Mouse (Mus musculus): ENCODE measurements around the gene Tmem170. TPM values are rescaled to one million over a fixed set of nuclear protein-coding genes. Genes with fewer than 3 reads are reported as not detected.

Tmem170 gene
- polyA plus RNA-seq, 1 experiment: 6.9 TPM

DNA sequence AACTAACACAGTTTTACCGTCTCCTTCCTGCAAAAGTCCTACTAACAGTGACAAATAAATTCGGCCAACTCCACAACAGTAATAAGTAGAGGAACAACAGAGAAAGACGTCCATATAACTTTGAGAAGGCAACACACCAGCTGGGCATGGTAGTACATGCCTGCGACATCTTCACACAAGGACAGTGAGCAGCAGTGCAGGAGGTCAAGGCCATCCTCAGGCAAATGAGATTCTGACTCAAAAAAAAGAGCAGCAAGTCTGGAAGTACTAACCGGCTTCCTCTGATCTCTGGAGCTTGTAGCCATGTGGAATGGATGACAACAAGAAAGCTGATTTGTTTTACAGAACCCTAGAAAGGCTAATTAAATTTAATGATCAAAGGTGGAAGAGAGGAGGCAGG is 43.6 kb downstream of the Tmem170 start:
- Histone ChIP-seq H3K4me1 (ENCODE audit: control insufficient read depth, insufficient read depth, low read length) (peaks cover 18% of the 10 kb centered on the region; the same call in 1 of the 2 replicates), H3K4me3 (ENCODE audit: insufficient read depth, low read depth, low read length) (no peak overlapping the region), H3K27ac (ENCODE audit: insufficient read depth, low read depth, low read length) (no peak overlapping the region), H3K27me3 (replicated peaks; ENCODE audit: control insufficient read depth, insufficient read depth, low read length) (no peaks in the 10 kb centered on the region), H3K36me3 (ENCODE audit: control insufficient read depth, insufficient read depth, low read length) (no peaks in the 10 kb centered on the region; the same call in none of the 2 replicates)
- TF ChIP-seq CTCF (conservative IDR thresholded peaks at IDR 0.05; ENCODE audit: insufficient read depth, insufficient read length, low read depth, low read length) (no peak), POLR2A (IDR thresholded peaks at IDR 0.05; ENCODE audit: low read depth, low read length) (no peak)
- 59% methylated on average over 5 of the region's 5 CpGs for WGBS
- DNase-seq: no peak

GRCm38 (mm10) chr8:111831996-111832395 is 44.6 kb downstream of the Tmem170 start:
- WGBS: 28% methylated on average over 4 of the region's 4 CpGs
- Histone ChIP-seq H3K36me3 (ENCODE audit: control insufficient read depth, insufficient read depth, low read length) (no peaks in the 10 kb centered on the region; the same call in none of the 2 replicates), H3K27ac (ENCODE audit: insufficient read depth, low read depth, low read length) (peak overlapping the region; percentile 69; the same call in 1 of the 2 replicates), H3K4me1 (ENCODE audit: control insufficient read depth, insufficient read depth, low read length) (peaks cover 18% of the 10 kb centered on the region; the same call in 1 of the 2 replicates), H3K4me3 (ENCODE audit: insufficient read depth, low read depth, low read length) (no peak overlapping the region), H3K27me3 (replicated peaks; ENCODE audit: control insufficient read depth, insufficient read depth, low read length) (no peaks in the 10 kb centered on the region)
- no peak for DNase-seq
- no peak for TF ChIP-seq POLR2A (IDR thresholded peaks at IDR 0.05; ENCODE audit: low read depth, low read length)
- TF ChIP-seq CTCF (conservative IDR thresholded peaks at IDR 0.05; ENCODE audit: insufficient read depth, insufficient read length, low read depth, low read length): no peak

DNA sequence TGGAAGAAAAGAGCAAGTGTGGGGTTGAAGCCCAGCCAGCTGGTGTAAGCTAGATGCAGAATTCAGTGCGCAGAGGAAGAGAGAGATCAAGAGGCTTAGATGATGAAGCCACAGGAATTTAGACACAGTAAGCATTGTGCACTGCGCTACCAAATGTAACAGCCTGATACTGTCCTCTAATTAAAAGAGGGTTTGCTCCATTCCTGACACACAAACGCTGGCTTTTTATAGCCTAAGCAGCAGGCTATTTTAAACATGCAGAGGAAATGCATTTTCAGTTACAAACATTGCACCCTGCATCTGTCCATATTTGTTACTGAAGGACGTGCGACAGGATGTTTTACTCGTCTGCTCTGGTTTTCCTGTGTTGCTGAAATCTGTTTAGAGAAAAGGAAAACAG is 48.0 kb downstream of the Tmem170 start:
- Histone ChIP-seq H3K27ac (ENCODE audit: insufficient read depth, low read depth, low read length) (peak overlapping the region; percentile 66), H3K4me3 (ENCODE audit: insufficient read depth, low read depth, low read length) (no peak overlapping the region), H3K36me3 (ENCODE audit: control insufficient read depth, insufficient read depth, low read length) (peaks cover 1% of the 10 kb centered on the region), H3K4me1 (ENCODE audit: control insufficient read depth, insufficient read depth, low read length) (peaks cover 15% of the 10 kb centered on the region; the same call in 1 of the 2 replicates), H3K27me3 (replicated peaks; ENCODE audit: control insufficient read depth, insufficient read depth, low read length) (no peaks in the 10 kb centered on the region)
- DNase-seq: peak; percentile 27
- 63% methylated on average over 6 of the region's 6 CpGs for WGBS
- TF ChIP-seq CTCF (conservative IDR thresholded peaks at IDR 0.05; ENCODE audit: insufficient read depth, insufficient read length, low read depth, low read length) (no peak), POLR2A (IDR thresholded peaks at IDR 0.05; ENCODE audit: low read depth, low read length) (no peak)

- no peak overlapping the region for H3K4me3 ChIP-seq (ENCODE audit: insufficient read depth, low read depth, low read length)
- peaks cover 2% of the 10 kb centered on the region; the same call in 1 of the 2 replicates for H3K4me1 ChIP-seq (ENCODE audit: control insufficient read depth, insufficient read depth, low read length)
- 41% methylated on average over 6 of the region's 6 CpGs for WGBS
- H3K36me3 ChIP-seq (ENCODE audit: control insufficient read depth, insufficient read depth, low read length): peaks cover 1% of the 10 kb centered on the region
- peak; percentile 68 for DNase-seq
- no peaks in the 10 kb centered on the region for H3K27me3 ChIP-seq (replicated peaks; ENCODE audit: control insufficient read depth, insufficient read depth, low read length)
- no peak overlapping the region for H3K27ac ChIP-seq (ENCODE audit: insufficient read depth, low read depth, low read length)
- TF ChIP-seq CTCF (conservative IDR thresholded peaks at IDR 0.05; ENCODE audit: insufficient read depth, insufficient read length, low read depth, low read length) (peak; percentile 87), POLR2A (IDR thresholded peaks at IDR 0.05; ENCODE audit: low read depth, low read length) (no peak)
Measured at GRCm38 (mm10) chr8:111825219-111825618, 51.3 kb downstream of the Tmem170 start.

GRCm38 (mm10) chr8:111824334-111824733 is 52.2 kb downstream of the Tmem170 start:
- 97% methylated on average over 5 of the region's 5 CpGs for WGBS
- Histone ChIP-seq H3K36me3 (ENCODE audit: control insufficient read depth, insufficient read depth, low read length) (peaks cover 1% of the 10 kb centered on the region), H3K27ac (ENCODE audit: insufficient read depth, low read depth, low read length) (no peak overlapping the region), H3K4me1 (ENCODE audit: control insufficient read depth, insufficient read depth, low read length) (peaks cover 2% of the 10 kb centered on the region; the same call in 1 of the 2 replicates), H3K27me3 (replicated peaks; ENCODE audit: control insufficient read depth, insufficient read depth, low read length) (no peaks in the 10 kb centered on the region), H3K4me3 (ENCODE audit: insufficient read depth, low read depth, low read length) (no peak overlapping the region)
- no peak for TF ChIP-seq POLR2A (IDR thresholded peaks at IDR 0.05; ENCODE audit: low read depth, low read length)
- TF ChIP-seq CTCF (conservative IDR thresholded peaks at IDR 0.05; ENCODE audit: insufficient read depth, insufficient read length, low read depth, low read length): peak; percentile 25; the same call in 1 of the 2 replicates
- no peak for DNase-seq

DNA sequence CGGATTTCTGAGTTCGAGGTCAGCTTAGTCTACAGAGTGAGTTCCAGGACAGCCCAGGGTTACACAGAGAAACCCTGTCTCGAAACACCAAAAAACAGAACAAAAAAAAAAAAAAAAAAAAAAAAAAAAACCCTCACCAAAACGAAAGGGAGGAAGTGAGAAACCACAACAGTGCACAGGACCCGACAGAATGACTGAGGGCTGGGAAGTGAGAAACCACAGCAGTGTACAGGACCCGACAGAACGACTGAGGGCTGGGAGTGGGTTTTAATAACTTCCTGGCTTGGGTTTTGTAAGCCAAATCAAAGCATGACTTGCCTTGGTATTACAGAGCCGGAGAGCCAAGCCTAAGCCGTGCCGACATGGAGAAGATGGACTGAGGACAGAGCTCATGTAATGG is 55.4 kb downstream of the Tmem170 start:
- TF ChIP-seq POLR2A (IDR thresholded peaks at IDR 0.05; ENCODE audit: low read depth, low read length) (no peak), CTCF (conservative IDR thresholded peaks at IDR 0.05; ENCODE audit: insufficient read depth, insufficient read length, low read depth, low read length) (no peak)
- H3K4me3 ChIP-seq (ENCODE audit: insufficient read depth, low read depth, low read length): no peak overlapping the region
- H3K27me3 ChIP-seq (replicated peaks; ENCODE audit: control insufficient read depth, insufficient read depth, low read length): no peaks in the 10 kb centered on the region
- peak; percentile 41 for DNase-seq
- H3K27ac ChIP-seq (ENCODE audit: insufficient read depth, low read depth, low read length): peak overlapping the region; percentile 1; the same call in 1 of the 2 replicates
- WGBS: 73% methylated on average over 10 of the region's 10 CpGs
- peaks cover 1% of the 10 kb centered on the region; the same call in 1 of the 2 replicates for H3K36me3 ChIP-seq (ENCODE audit: control insufficient read depth, insufficient read depth, low read length)
- peaks cover 5% of the 10 kb centered on the region; the same call in 1 of the 2 replicates for H3K4me1 ChIP-seq (ENCODE audit: control insufficient read depth, insufficient read depth, low read length)

DNA sequence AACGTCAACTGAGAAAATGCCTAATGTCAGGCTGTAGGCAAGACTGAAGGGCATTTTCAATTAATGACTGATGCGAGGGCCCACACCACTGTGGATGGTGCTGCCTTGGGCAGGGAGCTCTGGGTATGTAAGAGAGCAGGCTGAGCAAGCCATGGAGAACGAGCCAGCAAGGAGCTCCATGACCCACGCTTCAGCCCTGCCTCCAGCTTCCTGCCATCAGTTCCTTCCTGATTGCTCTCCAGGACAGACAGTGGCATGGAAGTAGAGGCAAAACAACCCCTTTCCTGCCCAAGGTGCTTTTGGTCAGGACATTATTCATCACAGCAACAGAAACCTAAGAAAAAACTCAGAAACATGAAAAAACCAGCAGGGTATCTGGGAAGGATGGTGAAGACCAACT is 55.9 kb downstream of the Tmem170 start:
- Histone ChIP-seq H3K27ac (ENCODE audit: insufficient read depth, low read depth, low read length) (peak overlapping the region; percentile 51), H3K4me3 (ENCODE audit: insufficient read depth, low read depth, low read length) (no peak overlapping the region), H3K27me3 (replicated peaks; ENCODE audit: control insufficient read depth, insufficient read depth, low read length) (no peaks in the 10 kb centered on the region), H3K36me3 (ENCODE audit: control insufficient read depth, insufficient read depth, low read length) (peaks cover 1% of the 10 kb centered on the region; the same call in 1 of the 2 replicates), H3K4me1 (ENCODE audit: control insufficient read depth, insufficient read depth, low read length) (peaks cover 5% of the 10 kb centered on the region; the same call in 1 of the 2 replicates)
- DNase-seq: peak; percentile 62
- WGBS: 70% methylated on average over 4 of the region's 4 CpGs
- TF ChIP-seq POLR2A (IDR thresholded peaks at IDR 0.05; ENCODE audit: low read depth, low read length): no peak
- no peak for TF ChIP-seq CTCF (conservative IDR thresholded peaks at IDR 0.05; ENCODE audit: insufficient read depth, insufficient read length, low read depth, low read length)

All from kidney, adult 2 months (tissue).